Mouse (Mus musculus) midbrain, embryonic 16.5 days (tissue): Measurements from ENCODE around the gene Retreg2. TPM values are rescaled to one million over a fixed set of nuclear protein-coding genes. Genes with fewer than 3 reads are reported as not detected.

Experiments used
- ATAC-seq: fragments of 200-750 bp; cut with Nextera tagmentation; 2 replicates; pipeline ENCODE4 v1.8.0; 2017; ENCODE audit warnings: moderate TSS enrichment
- H3K27ac ChIP-seq: fragments of 300-500 bp; sonication (generic); 2 replicates; pipeline ENCODE4 v1.5.1; 2014; ENCODE audit warnings: mild to moderate bottlenecking, low read length, mixed read lengths
- H3K27me3 ChIP-seq: fragments of 300-500 bp; sonication (generic); 2 replicates; pipeline ENCODE4 v1.6.1; 2014; ENCODE audit warnings: low read depth, low read length, mixed read lengths; ENCODE audit not compliant: control insufficient read depth, insufficient read depth
- H3K36me3 ChIP-seq: fragments of 300-500 bp; sonication (generic); 2 replicates; pipeline ENCODE4 v1.6.1; 2014; ENCODE audit warnings: mild to moderate bottlenecking, low read length, moderate library complexity, mixed read lengths; ENCODE audit not compliant: control insufficient read depth, insufficient read depth
- H3K4me1 ChIP-seq: fragments of 300-500 bp; sonication (generic); 2 replicates; pipeline ENCODE4 v1.6.1; 2014; ENCODE audit warnings: mild to moderate bottlenecking, low read length, mixed read lengths; ENCODE audit not compliant: control insufficient read depth, insufficient read depth
- H3K4me2 ChIP-seq: fragments of 300-500 bp; sonication (generic); 2 replicates; pipeline ENCODE4 v1.6.1; 2014; ENCODE audit warnings: mild to moderate bottlenecking, low read length, mixed read lengths
- H3K4me3 ChIP-seq: fragments of 300-500 bp; sonication (generic); 2 replicates; pipeline ENCODE4 v1.5.1; 2014; ENCODE audit warnings: low read depth, mild to moderate bottlenecking, low read length, moderate library complexity, mixed read lengths
- H3K9ac ChIP-seq: fragments of 300-500 bp; sonication (generic); 2 replicates; pipeline ENCODE4 v1.6.1; 2014; ENCODE audit warnings: low read depth, low read length, mixed read lengths
- H3K9me3 ChIP-seq: fragments of 300-500 bp; sonication (generic); replicated peaks from 2 replicates; pipeline ENCODE4 v1.6.1; 2014; ENCODE audit warnings: mild to moderate bottlenecking, low read length, mixed read lengths; ENCODE audit not compliant: control insufficient read depth, poor library complexity, severe bottlenecking
- WGBS: fragments of 180-500 bp; shearing (Covaris S2); extraction: QIAGEN DNeasy Blood & Tissue Kit; methylation state at CpG from one replicate; pipeline ENCODE4 v1.1.7; 2014; 5-methylcytosine and 5-hydroxymethylcytosine counted together
- polyA plus RNA-seq: library from polyadenylated mRNA; unstranded; fragments of >200 nt; fragmentation: Nextera tagmentation; extraction: Ambion mirVana; gene quantifications from 2 replicates; pipeline ENCODE4 v1.2.1, GENCODE M21; 2015

Gene Retreg2
- polyA plus RNA-seq, 1 experiment from 2014 or later: 138 TPM

- H3K4me1 ChIP-seq: peaks cover 13% of the 10 kb centered on the region
- H3K36me3 ChIP-seq: peaks cover 26% of the 10 kb centered on the region
- H3K9ac ChIP-seq: no peak overlapping the region
- H3K9me3 ChIP-seq: no peaks in the 10 kb centered on the region
- no peak overlapping the region for H3K4me3 ChIP-seq
- no peak overlapping the region for H3K27ac ChIP-seq
- H3K27me3 ChIP-seq: no peaks in the 10 kb centered on the region
- 85% methylated on average over 2 of the region's 2 CpGs for WGBS
- H3K4me2 ChIP-seq: no peak overlapping the region
- no peak for ATAC-seq
Measured at GRCm38 (mm10) chr1:75138448-75138847, 4.1 kb upstream of the Retreg2 start.

- Histone ChIP-seq H3K27me3 (no peaks in the 10 kb centered on the region), H3K9me3 (no peaks in the 10 kb centered on the region), H3K4me3 (peak overlapping the region; percentile 99), H3K4me1 (peaks cover 24% of the 10 kb centered on the region), H3K27ac (no peak overlapping the region), H3K36me3 (peaks cover 36% of the 10 kb centered on the region), H3K4me2 (peak overlapping the region; percentile 97), H3K9ac (peak overlapping the region; percentile 99)
- ATAC-seq: no peak
- WGBS: 66% methylated on average over 4 of the region's 4 CpGs
Measured at GRCm38 (mm10) chr1:75140601-75141190, 1.9 kb upstream of the Retreg2 start.

- WGBS: under 1% methylated on average over 53 of the region's 53 CpGs
- Histone ChIP-seq H3K4me3 (peak overlapping the region; percentile 99), H3K9ac (peak overlapping the region; percentile 99), H3K9me3 (no peaks in the 10 kb centered on the region), H3K27ac (peak overlapping the region; percentile 99), H3K36me3 (peaks cover 38% of the 10 kb centered on the region), H3K4me1 (peaks cover 24% of the 10 kb centered on the region), H3K4me2 (peak overlapping the region; percentile 97), H3K27me3 (no peaks in the 10 kb centered on the region)
- ATAC-seq: 0 out of 2 replicates have a peak, but pooled peaks have one; percentile 18
Measured at GRCm38 (mm10) chr1:75141486-75142190, 940 bp upstream of the Retreg2 start.

DNA sequence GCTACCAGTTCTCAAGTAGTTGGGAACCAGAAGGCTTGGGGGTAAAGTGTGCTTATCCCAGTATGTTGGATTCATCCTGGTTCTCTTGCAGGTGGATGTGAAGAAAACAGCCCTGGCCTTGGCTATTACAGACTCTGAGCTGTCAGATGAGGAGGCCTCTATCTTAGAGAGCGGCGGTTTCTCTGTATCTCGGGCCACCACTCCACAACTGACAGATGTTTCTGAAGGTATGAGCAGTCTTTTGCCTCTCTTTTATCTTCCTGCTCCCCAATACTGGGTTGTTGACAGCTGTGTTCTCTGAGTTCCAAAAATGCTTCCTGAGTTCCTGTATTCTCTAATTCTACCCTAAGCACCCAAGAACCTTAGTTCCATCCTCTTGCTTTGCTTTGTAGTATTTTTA, 3.0 kb downstream of the Retreg2 start:
- H3K9me3 ChIP-seq: no peaks in the 10 kb centered on the region
- WGBS: 97% methylated on average over 3 of the region's 3 CpGs
- no peak overlapping the region for H3K4me2 ChIP-seq
- peaks cover 17% of the 10 kb centered on the region for H3K4me1 ChIP-seq
- H3K9ac ChIP-seq: no peak overlapping the region
- peaks cover 33% of the 10 kb centered on the region for H3K36me3 ChIP-seq
- no peak for ATAC-seq
- no peak overlapping the region for H3K4me3 ChIP-seq
- no peaks in the 10 kb centered on the region for H3K27me3 ChIP-seq
- no peak overlapping the region for H3K27ac ChIP-seq

- Histone ChIP-seq H3K9me3 (no peaks in the 10 kb centered on the region), H3K36me3 (peaks cover 33% of the 10 kb centered on the region), H3K27me3 (no peaks in the 10 kb centered on the region), H3K27ac (no peak overlapping the region), H3K4me3 (no peak overlapping the region), H3K4me1 (peaks cover 11% of the 10 kb centered on the region), H3K4me2 (no peak overlapping the region), H3K9ac (no peak overlapping the region)
- no peak for ATAC-seq
- WGBS: 86% methylated on average over 7 of the region's 7 CpGs
Measured at GRCm38 (mm10) chr1:75147411-75148135, 5.0 kb downstream of the Retreg2 start.

DNA sequence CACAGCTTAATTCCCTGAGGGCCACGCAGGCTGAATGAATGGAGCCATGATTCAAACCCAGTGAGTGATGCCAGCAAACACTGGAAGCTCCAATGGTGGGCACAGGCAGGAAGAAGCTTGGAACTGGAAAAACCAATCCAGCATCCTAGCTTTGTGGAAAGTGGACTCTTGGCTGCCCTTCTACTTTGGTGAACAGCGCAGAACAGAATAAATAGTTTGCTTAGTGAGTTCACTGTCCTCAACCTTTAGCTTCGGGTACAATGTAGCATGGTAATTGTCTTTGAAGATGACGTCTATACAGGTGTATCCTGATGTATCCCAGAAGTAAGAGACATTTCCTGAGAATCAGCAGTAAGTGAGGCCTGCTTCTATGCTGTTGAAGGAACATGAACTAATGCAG, 6.1 kb downstream of the Retreg2 start:
- Histone ChIP-seq H3K4me2 (no peak overlapping the region), H3K27me3 (no peaks in the 10 kb centered on the region), H3K9ac (no peak overlapping the region), H3K36me3 (peaks cover 33% of the 10 kb centered on the region), H3K9me3 (no peaks in the 10 kb centered on the region), H3K4me3 (no peak overlapping the region), H3K4me1 (peaks cover 9% of the 10 kb centered on the region), H3K27ac (no peak overlapping the region)
- ATAC-seq: no peak
- 91% methylated on average over 4 of the region's 4 CpGs for WGBS

GRCm38 (mm10) chr1:75155837-75156236, 13.3 kb downstream of the Retreg2 start:
- ATAC-seq: no peak
- 68% methylated on average over 3 of the region's 3 CpGs for WGBS
- Histone ChIP-seq H3K36me3 (no peaks in the 10 kb centered on the region), H3K4me3 (no peak overlapping the region), H3K27me3 (no peaks in the 10 kb centered on the region), H3K9ac (no peak overlapping the region), H3K27ac (no peak overlapping the region), H3K9me3 (no peaks in the 10 kb centered on the region), H3K4me2 (no peak overlapping the region), H3K4me1 (no peaks in the 10 kb centered on the region)

DNA sequence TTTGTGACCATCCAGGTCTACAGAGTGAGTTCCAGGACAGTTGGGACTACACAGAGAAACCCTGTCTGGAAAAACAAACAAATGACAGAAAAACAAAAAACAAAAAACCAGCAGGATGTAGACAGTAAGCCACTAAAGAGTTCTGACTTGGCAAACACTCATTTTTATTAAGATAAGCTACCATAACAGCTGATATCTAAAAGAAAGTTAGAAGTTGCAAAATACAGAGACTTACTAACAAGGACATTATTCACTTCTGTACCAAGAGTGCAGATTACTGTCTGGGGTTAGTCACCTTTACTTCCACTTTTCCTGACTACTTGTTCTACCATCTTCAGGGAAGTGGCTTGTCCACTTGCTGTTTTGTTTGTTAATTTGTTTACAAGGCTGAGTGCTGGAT, 16.4 kb downstream of the Retreg2 start:
- no peaks in the 10 kb centered on the region for H3K27me3 ChIP-seq
- no peak overlapping the region for H3K4me3 ChIP-seq
- H3K4me1 ChIP-seq: no peaks in the 10 kb centered on the region
- H3K4me2 ChIP-seq: no peak overlapping the region
- no peak overlapping the region for H3K27ac ChIP-seq
- H3K9me3 ChIP-seq: no peaks in the 10 kb centered on the region
- ATAC-seq: no peak
- H3K9ac ChIP-seq: no peak overlapping the region
- no peaks in the 10 kb centered on the region for H3K36me3 ChIP-seq
